Mouse (Mus musculus): ENCODE results near the gene Tkt. TPM values are rescaled to one million over a fixed set of nuclear protein-coding genes. Genes with fewer than 3 reads are reported as not detected.

Tkt gene
- polyA plus RNA-seq, 1 experiment from 2014 or later, result 238 TPM

DNA sequence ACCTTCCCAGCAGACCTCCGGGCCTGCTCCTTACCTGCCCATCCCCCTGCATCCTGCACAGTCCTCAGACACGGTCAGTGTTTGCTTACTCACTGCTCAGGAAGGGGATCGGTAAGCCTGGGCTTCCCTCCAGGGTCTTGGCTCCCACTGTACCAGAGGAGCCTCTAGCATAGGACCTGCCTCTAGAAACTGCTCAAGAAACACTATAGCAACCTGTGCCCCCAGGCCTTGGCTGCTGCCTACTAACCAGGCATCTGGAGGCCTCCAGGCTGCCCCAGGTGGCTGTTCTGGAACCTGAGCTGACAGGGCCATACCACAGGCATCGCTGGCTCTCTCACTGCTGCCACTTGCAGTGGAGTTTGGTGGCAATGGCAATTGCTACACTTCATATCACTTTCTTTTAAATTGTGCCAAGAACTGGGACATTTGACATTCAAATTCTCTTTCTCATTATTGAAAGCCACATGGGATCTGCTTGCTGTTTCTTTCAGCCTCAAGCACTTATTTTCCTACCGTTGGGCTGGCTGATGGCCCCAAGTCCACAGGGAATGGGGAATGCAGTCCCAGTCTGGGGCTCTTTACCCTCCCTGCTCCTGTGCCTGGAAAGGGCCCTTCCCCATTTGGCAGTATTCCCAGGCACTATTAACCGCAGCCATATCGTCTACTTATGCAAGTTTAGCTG is 38.8 kb downstream of the Tkt start:
- Histone ChIP-seq H3K27me3 (ENCODE audit: insufficient read depth, low read length) (no peaks in the 10 kb centered on the region), H3K36me3 (ENCODE audit: insufficient read depth, low read length) (no peaks in the 10 kb centered on the region), H3K4me2 (ENCODE audit: low read length) (no peak overlapping the region), H3K4me1 (replicated peaks; ENCODE audit: insufficient read depth, low read length) (peaks cover 10% of the 10 kb centered on the region), H3K4me3 (replicated peaks; ENCODE audit: low read depth, low read length) (no peak overlapping the region), H3K9me3 (replicated peaks; ENCODE audit: low read length) (no peaks in the 10 kb centered on the region), H3K27ac (0 out of 2 replicates have a peak overlapping the region, but pooled peaks have one; percentile 2), H3K9ac (ENCODE audit: low read depth, low read length) (no peak overlapping the region)
- TF ChIP-seq CTCF (IDR thresholded peaks at IDR 0.05; ENCODE audit: low read depth), result peak; percentile 9; the same call in 1 of the 2 replicates
- DNase-seq (ENCODE audit: low spot score), result no peak
- ATAC-seq (replicated peaks; ENCODE audit: low FRiP score, low read depth), result no peak
- WGBS, result 36% methylated on average over 7 of the region's 7 CpGs

- H3K27ac ChIP-seq, result no peak overlapping the region
- TF ChIP-seq CTCF (IDR thresholded peaks at IDR 0.05; ENCODE audit: low read depth), result no peak
- H3K9ac ChIP-seq (ENCODE audit: low read depth, low read length), result no peak overlapping the region
- H3K4me3 ChIP-seq (replicated peaks; ENCODE audit: low read depth, low read length), result no peak overlapping the region
- DNase-seq (ENCODE audit: low spot score) (no peak), ATAC-seq (replicated peaks; ENCODE audit: low FRiP score, low read depth) (no peak)
- H3K36me3 ChIP-seq (ENCODE audit: insufficient read depth, low read length), result no peaks in the 10 kb centered on the region
- peaks cover under 1% of the 10 kb centered on the region; the same call in 1 of the 2 replicates for H3K4me1 ChIP-seq (replicated peaks; ENCODE audit: insufficient read depth, low read length)
- H3K27me3 ChIP-seq (ENCODE audit: insufficient read depth, low read length), result no peaks in the 10 kb centered on the region
- no peak overlapping the region for H3K4me2 ChIP-seq (ENCODE audit: low read length)
- 65% methylated on average over 11 of the region's 11 CpGs for WGBS
- no peaks in the 10 kb centered on the region for H3K9me3 ChIP-seq (replicated peaks; ENCODE audit: low read length)
Observed at GRCm38 (mm10) chr14:30590041-30590645, 42.0 kb downstream of the Tkt start.

- WGBS, result 77% methylated on average over 7 of the region's 7 CpGs
Observed at GRCm38 (mm10) chr14:30590918-30591317, 42.8 kb downstream of the Tkt start.

GRCm38 (mm10) chr14:30591417-30591816 is 43.3 kb downstream of the Tkt start:
- Histone ChIP-seq H3K27ac (no peak overlapping the region), H3K36me3 (ENCODE audit: insufficient read depth, low read length) (no peaks in the 10 kb centered on the region), H3K4me1 (replicated peaks; ENCODE audit: insufficient read depth, low read length) (no peaks in the 10 kb centered on the region; the same call in 1 of the 2 replicates), H3K4me3 (replicated peaks; ENCODE audit: low read depth, low read length) (no peak overlapping the region), H3K4me2 (ENCODE audit: low read length) (peak overlapping the region; percentile 33; the same call in 1 of the 2 replicates), H3K27me3 (ENCODE audit: insufficient read depth, low read length) (no peaks in the 10 kb centered on the region), H3K9ac (ENCODE audit: low read depth, low read length) (no peak overlapping the region), H3K9me3 (replicated peaks; ENCODE audit: low read length) (no peaks in the 10 kb centered on the region)
- DNase-seq (ENCODE audit: low spot score) (peak; percentile 78), ATAC-seq (replicated peaks; ENCODE audit: low FRiP score, low read depth) (peak; percentile 52)
- peak; percentile 94 for TF ChIP-seq CTCF (IDR thresholded peaks at IDR 0.05; ENCODE audit: low read depth)
- 10% methylated on average over 6 of the region's 6 CpGs for WGBS

More at GRCm38 (mm10) chr14:30590918-30591317, 42.8 kb downstream of the Tkt start:
- Histone ChIP-seq H3K4me3 (replicated peaks; ENCODE audit: low read depth, low read length) (no peak overlapping the region), H3K27me3 (ENCODE audit: insufficient read depth, low read length) (no peaks in the 10 kb centered on the region), H3K36me3 (ENCODE audit: insufficient read depth, low read length) (no peaks in the 10 kb centered on the region), H3K9ac (ENCODE audit: low read depth, low read length) (no peak overlapping the region), H3K4me1 (replicated peaks; ENCODE audit: insufficient read depth, low read length) (no peaks in the 10 kb centered on the region; the same call in 1 of the 2 replicates), H3K27ac (no peak overlapping the region), H3K9me3 (replicated peaks; ENCODE audit: low read length) (no peaks in the 10 kb centered on the region), H3K4me2 (ENCODE audit: low read length) (no peak overlapping the region)
- ATAC-seq (replicated peaks; ENCODE audit: low FRiP score, low read depth) (no peak), DNase-seq (ENCODE audit: low spot score) (no peak)
- TF ChIP-seq CTCF (IDR thresholded peaks at IDR 0.05; ENCODE audit: low read depth), result no peak

GRCm38 (mm10) chr14:30593279-30594091 is 45.3 kb downstream of the Tkt start:
- Histone ChIP-seq H3K4me2 (ENCODE audit: low read length) (no peak overlapping the region), H3K27ac (peak overlapping the region; percentile 71), H3K9ac (ENCODE audit: low read depth, low read length) (no peak overlapping the region), H3K9me3 (replicated peaks; ENCODE audit: low read length) (no peaks in the 10 kb centered on the region), H3K36me3 (ENCODE audit: insufficient read depth, low read length) (peaks cover 8% of the 10 kb centered on the region), H3K27me3 (ENCODE audit: insufficient read depth, low read length) (no peaks in the 10 kb centered on the region), H3K4me1 (replicated peaks; ENCODE audit: insufficient read depth, low read length) (no peaks in the 10 kb centered on the region; the same call in 1 of the 2 replicates), H3K4me3 (replicated peaks; ENCODE audit: low read depth, low read length) (no peak overlapping the region)
- ATAC-seq (replicated peaks; ENCODE audit: low FRiP score, low read depth) (0 out of 2 replicates have a peak, but pooled peaks have one; percentile 8), DNase-seq (ENCODE audit: low spot score) (peak; percentile 59)
- 37% methylated on average over 11 of the region's 11 CpGs for WGBS
- TF ChIP-seq CTCF (IDR thresholded peaks at IDR 0.05; ENCODE audit: low read depth), result peak; percentile 51; the same call in 1 of the 2 replicates

Data from kidney, postnatal 0 days (tissue).